Mouse (Mus musculus): ENCODE results near the gene Cpeb1. TPM values are rescaled to one million over a fixed set of nuclear protein-coding genes. Genes with fewer than 3 reads are reported as not detected.
A peak's percentile ranks its signal among the peaks of the same experiment; 100 is the strongest.

Gene Cpeb1
- polyA plus RNA-seq, 1 experiment from 2014 or later = 0.36 TPM

DNA sequence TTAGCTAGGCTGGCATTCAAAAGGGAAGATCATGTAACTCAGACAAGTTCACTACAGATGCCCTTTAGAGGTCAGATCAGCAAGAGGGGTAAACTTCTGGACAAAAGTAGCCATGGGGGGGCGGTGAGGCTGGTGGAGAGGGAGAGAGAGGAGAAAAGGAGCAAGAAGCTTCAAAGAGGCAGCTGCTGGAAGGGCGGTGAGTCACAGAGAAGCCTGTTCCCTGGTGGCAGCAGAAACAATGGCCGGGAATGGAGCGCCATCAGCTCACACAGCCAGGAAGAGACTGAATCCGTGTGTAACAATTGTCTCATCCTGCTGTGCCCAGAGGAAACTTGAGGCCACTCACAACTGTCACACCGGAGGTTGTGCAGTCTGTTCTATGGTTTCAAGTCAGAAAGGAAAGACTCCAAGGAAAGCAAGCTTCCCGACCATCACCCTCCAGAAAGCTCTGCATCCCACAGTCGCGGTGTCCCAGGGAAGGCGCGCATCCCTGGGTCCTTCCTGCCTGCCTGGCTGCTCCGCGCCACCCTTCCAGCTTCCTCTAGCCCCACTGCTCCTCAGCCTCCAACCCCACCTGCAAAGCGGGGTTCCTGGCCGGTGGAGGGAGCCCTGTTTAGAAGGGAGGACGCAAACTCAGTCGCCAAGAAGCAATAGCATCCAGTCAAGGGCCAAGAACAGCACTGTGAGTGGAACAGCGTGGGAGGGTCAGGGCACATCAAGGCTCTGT is 119.4 kb downstream of the Cpeb1 start:
- ATAC-seq (ENCODE audit: insufficient read depth) = peak; percentile 39; the same call in 1 of the 2 replicates

DNA sequence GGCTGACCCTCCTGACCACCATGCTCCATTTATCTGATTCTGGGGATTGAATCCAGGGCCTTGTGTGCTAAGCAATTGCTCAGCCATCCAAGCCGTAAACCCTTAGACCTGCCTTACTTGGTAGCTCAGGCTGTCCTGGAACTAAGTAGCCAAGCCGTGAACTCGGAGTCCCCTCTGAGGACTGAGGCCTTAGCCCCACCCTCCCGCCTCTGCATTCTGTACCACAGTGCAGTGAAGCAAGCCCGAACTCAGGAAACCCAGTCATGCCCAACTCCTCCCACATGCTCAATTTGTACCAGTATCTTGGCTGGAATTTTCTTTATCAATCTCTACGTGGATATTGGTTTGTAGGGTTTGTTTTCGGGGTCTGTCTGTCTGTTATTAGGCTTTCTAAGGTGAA is 123.4 kb downstream of the Cpeb1 start:
- DNase-seq = no peak
- no peak overlapping the region for H3K27ac ChIP-seq (ENCODE audit: low read depth)
- H3K9ac ChIP-seq = no peak overlapping the region
- ATAC-seq (ENCODE audit: insufficient read depth) = no peak
- H3K27me3 ChIP-seq (ENCODE audit: insufficient read depth, low read length) = no peaks in the 10 kb centered on the region
- H3K4me3 ChIP-seq (ENCODE audit: low read depth, low read length) = no peak overlapping the region
- WGBS = 83% methylated on average over 7 of the region's 7 CpGs
- TF ChIP-seq CTCF (IDR thresholded peaks at IDR 0.05; ENCODE audit: low read depth) = no peak
- no peak overlapping the region for H3K4me2 ChIP-seq
- no peaks in the 10 kb centered on the region for H3K9me3 ChIP-seq (ENCODE audit: low read depth, low read length)
- peaks cover 54% of the 10 kb centered on the region for H3K36me3 ChIP-seq (ENCODE audit: insufficient read depth)
- H3K4me1 ChIP-seq (ENCODE audit: insufficient read depth) = no peaks in the 10 kb centered on the region

More for the DNA sequence above, 119.4 kb downstream of the Cpeb1 start:
- TF ChIP-seq CTCF (IDR thresholded peaks at IDR 0.05; ENCODE audit: low read depth) = no peak; the same call in 1 of the 2 replicates
- Histone ChIP-seq H3K27me3 (ENCODE audit: insufficient read depth, low read length) (no peaks in the 10 kb centered on the region), H3K36me3 (ENCODE audit: insufficient read depth) (peaks cover 72% of the 10 kb centered on the region), H3K9me3 (ENCODE audit: low read depth, low read length) (no peaks in the 10 kb centered on the region), H3K9ac (no peak overlapping the region), H3K27ac (ENCODE audit: low read depth) (peak overlapping the region; percentile 69), H3K4me1 (ENCODE audit: insufficient read depth) (no peaks in the 10 kb centered on the region), H3K4me2 (peak overlapping the region; percentile 23; the same call in 1 of the 2 replicates), H3K4me3 (ENCODE audit: low read depth, low read length) (no peak overlapping the region)
- DNase-seq = peak; percentile 51
- 72% methylated on average over 18 of the region's 18 CpGs for WGBS

DNA sequence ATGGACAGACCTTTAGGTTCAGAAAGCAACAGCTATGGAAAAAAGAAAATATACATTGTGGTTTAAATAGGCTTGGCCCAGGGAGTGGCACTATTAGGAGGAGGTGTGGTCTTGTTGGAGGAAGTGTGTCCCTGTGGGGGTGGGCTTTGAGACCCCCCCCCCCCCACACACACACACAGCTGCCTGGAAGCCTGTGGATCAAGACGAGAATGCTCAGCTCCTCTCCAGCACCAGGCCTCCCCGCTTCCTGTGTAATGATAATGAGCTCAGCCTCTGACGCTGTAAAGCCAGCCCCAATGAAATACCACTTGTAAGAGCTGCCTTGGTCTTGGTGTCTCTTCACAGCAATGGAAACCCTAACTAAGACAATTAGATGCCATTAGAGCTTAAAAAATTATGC is 124.5 kb downstream of the Cpeb1 start:
- H3K9me3 ChIP-seq (ENCODE audit: low read depth, low read length) = no peaks in the 10 kb centered on the region
- ATAC-seq (ENCODE audit: insufficient read depth) (no peak), DNase-seq (peak; percentile 27)
- H3K4me1 ChIP-seq (ENCODE audit: insufficient read depth) = no peaks in the 10 kb centered on the region
- 30% methylated on average over 3 of the region's 3 CpGs for WGBS
- peaks cover 43% of the 10 kb centered on the region for H3K36me3 ChIP-seq (ENCODE audit: insufficient read depth)
- no peak overlapping the region for H3K4me2 ChIP-seq
- no peak overlapping the region for H3K27ac ChIP-seq (ENCODE audit: low read depth)
- H3K9ac ChIP-seq = no peak overlapping the region
- no peaks in the 10 kb centered on the region for H3K27me3 ChIP-seq (ENCODE audit: insufficient read depth, low read length)
- H3K4me3 ChIP-seq (ENCODE audit: low read depth, low read length) = no peak overlapping the region
- no peak for TF ChIP-seq CTCF (IDR thresholded peaks at IDR 0.05; ENCODE audit: low read depth)

DNA sequence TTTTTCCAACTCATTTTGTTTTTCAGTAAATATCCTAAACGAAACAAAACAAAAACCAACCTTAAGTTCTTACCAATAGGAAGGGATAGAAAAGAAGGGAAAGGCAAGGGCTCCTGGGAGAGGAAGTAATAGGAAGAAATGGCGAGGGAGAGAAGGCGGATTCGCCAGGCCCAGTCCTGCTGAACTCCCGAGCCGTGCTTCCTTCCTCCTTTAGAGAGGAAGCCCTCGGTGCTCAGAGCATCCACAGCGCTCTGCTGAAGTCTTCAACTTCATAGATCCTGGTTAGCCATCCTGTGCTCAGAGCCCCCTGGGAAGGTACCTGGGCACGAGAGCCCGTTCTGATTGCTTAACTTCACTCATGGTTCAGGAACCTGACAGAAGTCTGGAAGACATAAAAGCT is 127.6 kb downstream of the Cpeb1 start:
- 75% methylated on average over 10 of the region's 10 CpGs for WGBS
- ATAC-seq (ENCODE audit: insufficient read depth) (no peak), DNase-seq (no peak)
- no peak overlapping the region for H3K4me2 ChIP-seq
- H3K4me1 ChIP-seq (ENCODE audit: insufficient read depth) = no peaks in the 10 kb centered on the region
- H3K9ac ChIP-seq = no peak overlapping the region
- no peak for TF ChIP-seq CTCF (IDR thresholded peaks at IDR 0.05; ENCODE audit: low read depth)
- peaks cover 24% of the 10 kb centered on the region for H3K36me3 ChIP-seq (ENCODE audit: insufficient read depth)
- no peak overlapping the region for H3K27ac ChIP-seq (ENCODE audit: low read depth)
- no peaks in the 10 kb centered on the region for H3K27me3 ChIP-seq (ENCODE audit: insufficient read depth, low read length)
- no peak overlapping the region for H3K4me3 ChIP-seq (ENCODE audit: low read depth, low read length)
- no peaks in the 10 kb centered on the region for H3K9me3 ChIP-seq (ENCODE audit: low read depth, low read length)

DNA sequence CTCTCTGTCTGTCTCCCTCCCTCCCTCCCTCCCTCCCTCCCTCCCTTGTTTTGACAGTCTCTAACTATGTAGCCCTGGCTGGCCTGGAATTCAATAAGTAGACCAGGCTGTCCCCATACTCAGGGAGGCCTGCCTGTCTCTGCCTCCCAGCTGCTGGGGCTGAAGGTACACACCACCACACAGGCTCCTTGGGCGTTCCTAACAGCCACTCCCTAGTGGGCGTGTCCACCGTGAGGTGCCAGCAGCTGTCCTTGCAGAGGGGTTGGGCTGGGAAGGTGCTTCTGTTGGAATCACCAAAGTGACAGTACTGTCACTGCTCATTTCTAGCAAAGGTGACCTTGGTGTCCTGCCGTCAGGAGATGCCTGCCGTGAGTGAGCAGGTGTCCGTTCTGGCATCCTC is 128.4 kb downstream of the Cpeb1 start:
- 72% methylated on average over 6 of the region's 6 CpGs for WGBS
- ATAC-seq (ENCODE audit: insufficient read depth) = no peak
- no peaks in the 10 kb centered on the region for H3K4me1 ChIP-seq (ENCODE audit: insufficient read depth)
- no peak for DNase-seq
- peaks cover 18% of the 10 kb centered on the region; the same call in 1 of the 2 replicates for H3K36me3 ChIP-seq (ENCODE audit: insufficient read depth)
- H3K9me3 ChIP-seq (ENCODE audit: low read depth, low read length) = no peaks in the 10 kb centered on the region
- TF ChIP-seq CTCF (IDR thresholded peaks at IDR 0.05; ENCODE audit: low read depth) = no peak
- H3K4me2 ChIP-seq = no peak overlapping the region
- H3K9ac ChIP-seq = no peak overlapping the region
- H3K27me3 ChIP-seq (ENCODE audit: insufficient read depth, low read length) = no peaks in the 10 kb centered on the region
- H3K27ac ChIP-seq (ENCODE audit: low read depth) = no peak overlapping the region
- no peak overlapping the region for H3K4me3 ChIP-seq (ENCODE audit: low read depth, low read length)

DNA sequence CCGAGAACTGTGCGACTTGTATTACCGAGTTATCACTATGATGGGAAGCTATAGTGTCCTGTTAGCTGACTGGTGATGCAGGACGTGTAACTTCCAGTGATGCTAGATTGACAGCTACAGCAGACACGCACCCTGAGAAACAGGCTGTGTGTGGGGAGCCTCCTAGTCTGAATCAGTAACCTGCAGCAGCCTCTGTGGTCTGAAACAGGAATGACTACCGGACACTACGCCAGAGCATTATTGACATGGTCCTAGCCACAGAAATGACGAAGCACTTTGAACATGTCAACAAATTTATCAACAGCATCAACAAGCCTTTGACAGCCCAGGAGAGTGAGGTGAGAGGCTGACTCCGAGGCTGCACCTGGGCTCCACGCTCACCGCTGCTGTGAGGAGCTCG is 129.2 kb downstream of the Cpeb1 start:
- no peaks in the 10 kb centered on the region for H3K4me1 ChIP-seq (ENCODE audit: insufficient read depth)
- no peaks in the 10 kb centered on the region for H3K27me3 ChIP-seq (ENCODE audit: insufficient read depth, low read length)
- H3K36me3 ChIP-seq (ENCODE audit: insufficient read depth) = peaks cover 16% of the 10 kb centered on the region; the same call in 1 of the 2 replicates
- H3K27ac ChIP-seq (ENCODE audit: low read depth) = no peak overlapping the region
- H3K9ac ChIP-seq = no peak overlapping the region
- H3K4me3 ChIP-seq (ENCODE audit: low read depth, low read length) = no peak overlapping the region
- ATAC-seq (ENCODE audit: insufficient read depth) = no peak
- no peak for TF ChIP-seq CTCF (IDR thresholded peaks at IDR 0.05; ENCODE audit: low read depth)
- DNase-seq = no peak
- H3K4me2 ChIP-seq = no peak overlapping the region
- H3K9me3 ChIP-seq (ENCODE audit: low read depth, low read length) = no peaks in the 10 kb centered on the region
- WGBS = 64% methylated on average over 12 of the region's 12 CpGs

DNA sequence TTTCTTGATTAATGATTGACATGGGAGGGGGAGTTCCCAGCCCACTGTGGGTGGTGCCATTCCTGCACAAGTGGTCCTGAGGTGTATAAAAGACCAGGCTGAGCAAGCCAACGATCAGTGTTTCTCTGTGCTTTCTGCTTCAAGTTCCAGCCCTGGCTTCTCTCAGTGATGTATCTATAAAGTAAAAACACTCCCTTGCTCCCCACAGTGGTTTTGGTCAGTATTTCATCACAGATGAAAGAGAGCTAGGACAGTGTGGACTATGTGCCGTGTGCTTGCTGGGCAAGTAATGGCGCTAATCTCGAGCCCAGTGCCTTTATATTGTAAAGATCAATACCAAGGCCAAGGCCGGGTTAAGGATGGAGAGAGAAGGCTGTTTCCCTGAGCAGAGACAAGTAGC is 133.5 kb downstream of the Cpeb1 start:
- H3K36me3 ChIP-seq (ENCODE audit: insufficient read depth) = no peaks in the 10 kb centered on the region
- no peaks in the 10 kb centered on the region for H3K4me1 ChIP-seq (ENCODE audit: insufficient read depth)
- no peak overlapping the region for H3K4me3 ChIP-seq (ENCODE audit: low read depth, low read length)
- TF ChIP-seq CTCF (IDR thresholded peaks at IDR 0.05; ENCODE audit: low read depth) = peak; percentile 36
- H3K9ac ChIP-seq = no peak overlapping the region
- peak; percentile 17; the same call in 1 of the 2 replicates for ATAC-seq (ENCODE audit: insufficient read depth)
- no peak overlapping the region for H3K27ac ChIP-seq (ENCODE audit: low read depth)
- H3K4me2 ChIP-seq = no peak overlapping the region
- DNase-seq = peak; percentile 41
- H3K9me3 ChIP-seq (ENCODE audit: low read depth, low read length) = no peaks in the 10 kb centered on the region
- 80% methylated on average over 5 of the region's 5 CpGs for WGBS
- H3K27me3 ChIP-seq (ENCODE audit: insufficient read depth, low read length) = no peaks in the 10 kb centered on the region

Data from lung, embryonic 14.5 days (tissue).